Mouse (Mus musculus) MEL (cell line): ENCODE data around the gene Chd9.

Experiments
- BHLHE40 ChIP-seq: IDR thresholded peaks from 2 replicates; pipeline ENCODE4 v1.6.1; 2012; ENCODE audit warnings: low read depth, mild to moderate bottlenecking, inconsistent platforms, low read length, improper control_type of control experiment, borderline replicate concordance
- CHD1 ChIP-seq: IDR thresholded peaks from 2 replicates; pipeline ENCODE4 v1.6.1; 2012; ENCODE audit warnings: low read depth, mild to moderate bottlenecking, inconsistent platforms, low read length, improper control_type of control experiment
- CHD2 ChIP-seq: IDR thresholded peaks from 2 replicates; pipeline ENCODE4 v1.6.1; 2011; ENCODE audit warnings: low read length, improper control_type of control experiment
- CTCF ChIP-seq, 3 experiments: IDR thresholded peaks in 2 of 3; conservative IDR thresholded peaks in 1 of 3; 2 replicates each; pipeline ENCODE4 v1.5.1; 2011 to 2012; ENCODE audit warnings: low read length in 3 of 3, low read depth in 2 of 3, mild to moderate bottlenecking in 2 of 3, improper control_type of control experiment in 1 of 3, inconsistent platforms in 1 of 3, mixed read lengths in 1 of 3, moderate library complexity in 1 of 3; ENCODE audit not compliant: control insufficient read depth in 1 of 3, insufficient read depth in 1 of 3, poor library complexity in 1 of 3, severe bottlenecking in 1 of 3
- E2F4 ChIP-seq: IDR thresholded peaks from 2 replicates; pipeline ENCODE4 v1.6.1; 2011; ENCODE audit warnings: low read depth, low read length, improper control_type of control experiment, borderline replicate concordance
- EP300 ChIP-seq, 2 experiments: IDR thresholded peaks; 2 replicates each; pipeline ENCODE4 v1.6.1; 2011; ENCODE audit warnings: improper control_type of control experiment in 2 of 2, low read length in 2 of 2, low read depth in 1 of 2, mild to moderate bottlenecking in 1 of 2
- MAX ChIP-seq: IDR thresholded peaks from 2 replicates; pipeline ENCODE4 v1.6.1; 2011; ENCODE audit warnings: low read length, improper control_type of control experiment
- MAZ ChIP-seq: IDR thresholded peaks from 2 replicates; pipeline ENCODE4 v1.6.1; 2012; ENCODE audit warnings: low read depth, mild to moderate bottlenecking, inconsistent platforms, low read length, improper control_type of control experiment
- MXI1 ChIP-seq: IDR thresholded peaks from 2 replicates; pipeline ENCODE4 v1.6.1; 2011; ENCODE audit warnings: mild to moderate bottlenecking, low read depth, low read length, improper control_type of control experiment
- POLR2A ChIP-seq, 2 experiments: IDR thresholded peaks; 2 replicates each; pipeline ENCODE4 v1.6.1; 2011 to 2012; ENCODE audit warnings: low read length in 2 of 2, mild to moderate bottlenecking in 2 of 2, control low read depth in 1 of 2, improper control_type of control experiment in 1 of 2, low read depth in 1 of 2, moderate library complexity in 1 of 2; ENCODE audit not compliant: control insufficient read depth in 1 of 2, insufficient read depth in 1 of 2, poor library complexity in 1 of 2
- POLR2AphosphoS2 ChIP-seq: IDR thresholded peaks from 2 replicates; pipeline ENCODE4 v1.6.1; 2011; ENCODE audit warnings: low read length, improper control_type of control experiment
- RAD21 ChIP-seq: IDR thresholded peaks from 2 replicates; pipeline ENCODE4 v1.6.1; 2011; ENCODE audit warnings: mild to moderate bottlenecking, low read depth, low read length, improper control_type of control experiment
- TBP ChIP-seq: IDR thresholded peaks from 2 replicates; pipeline ENCODE4 v1.8.0; 2011; ENCODE audit warnings: low read depth, low read length, improper control_type of control experiment
- USF2 ChIP-seq, 2 experiments: IDR thresholded peaks; 2 replicates each; pipeline ENCODE4 v1.6.1; 2011 to 2012; ENCODE audit warnings: improper control_type of control experiment in 2 of 2, low read length in 2 of 2, borderline replicate concordance in 1 of 2, inconsistent platforms in 1 of 2, low read depth in 1 of 2, mild to moderate bottlenecking in 1 of 2; ENCODE audit not compliant: insufficient read depth in 1 of 2

GRCm38 (mm10) chr8:90955761-90956136, 127.6 kb downstream of the Chd9 start:
- no peak for TF ChIP-seq CTCF (IDR thresholded peaks at IDR 0.05 in 2 of 3, conservative IDR thresholded peaks at IDR 0.05 in 1 of 3; ENCODE audit: control insufficient read depth in 1 of 3, insufficient read depth in 1 of 3, low read depth in 2 of 3, low read length in 3 of 3, poor library complexity in 1 of 3, severe bottlenecking in 1 of 3)
- no peak for TF ChIP-seq CHD1
- no peak for TF ChIP-seq MAX
- TF ChIP-seq MAZ: no peak
- no peak for TF ChIP-seq USF2 (IDR thresholded peaks at IDR 0.05; ENCODE audit: borderline replicate concordance in 1 of 2, insufficient read depth in 1 of 2, low read depth in 1 of 2, low read length in 2 of 2)
- no peak for TF ChIP-seq TBP
- TF ChIP-seq POLR2A (IDR thresholded peaks at IDR 0.05; ENCODE audit: control insufficient read depth in 1 of 2, insufficient read depth in 1 of 2, low read depth in 1 of 2, low read length in 2 of 2, poor library complexity in 1 of 2): no peak
- TF ChIP-seq CHD2: no peak
- no peak for TF ChIP-seq E2F4
- no peak for TF ChIP-seq RAD21
- TF ChIP-seq MXI1: no peak
- no peak for TF ChIP-seq POLR2AphosphoS2
- no peak for TF ChIP-seq BHLHE40
- no peak for TF ChIP-seq EP300 (IDR thresholded peaks at IDR 0.05; ENCODE audit: low read depth in 1 of 2, low read length in 2 of 2)
